Mouse (Mus musculus) thymus, adult 2 months (tissue): ENCODE results near the gene Snapc2.

ENCODE experiments used
- CTCF ChIP-seq: fragments of 200-500 bp; IDR thresholded peaks from 2 replicates; pipeline ENCODE4 v1.5.1; 2012; ENCODE audit warnings: mild to moderate bottlenecking, control low read depth, low read length, moderate library complexity, borderline replicate concordance; ENCODE audit not compliant: control insufficient read depth, poor library complexity, insufficient read depth; ENCODE audit errors: extremely low read depth
- POLR2A ChIP-seq: fragments of 200-500 bp; IDR thresholded peaks from 2 replicates; pipeline ENCODE4 v1.6.1; 2012; ENCODE audit warnings: mild to moderate bottlenecking, low read length, control low read depth, moderate library complexity; ENCODE audit not compliant: control insufficient read depth, poor library complexity, insufficient read depth; ENCODE audit errors: extremely low read depth

DNA sequence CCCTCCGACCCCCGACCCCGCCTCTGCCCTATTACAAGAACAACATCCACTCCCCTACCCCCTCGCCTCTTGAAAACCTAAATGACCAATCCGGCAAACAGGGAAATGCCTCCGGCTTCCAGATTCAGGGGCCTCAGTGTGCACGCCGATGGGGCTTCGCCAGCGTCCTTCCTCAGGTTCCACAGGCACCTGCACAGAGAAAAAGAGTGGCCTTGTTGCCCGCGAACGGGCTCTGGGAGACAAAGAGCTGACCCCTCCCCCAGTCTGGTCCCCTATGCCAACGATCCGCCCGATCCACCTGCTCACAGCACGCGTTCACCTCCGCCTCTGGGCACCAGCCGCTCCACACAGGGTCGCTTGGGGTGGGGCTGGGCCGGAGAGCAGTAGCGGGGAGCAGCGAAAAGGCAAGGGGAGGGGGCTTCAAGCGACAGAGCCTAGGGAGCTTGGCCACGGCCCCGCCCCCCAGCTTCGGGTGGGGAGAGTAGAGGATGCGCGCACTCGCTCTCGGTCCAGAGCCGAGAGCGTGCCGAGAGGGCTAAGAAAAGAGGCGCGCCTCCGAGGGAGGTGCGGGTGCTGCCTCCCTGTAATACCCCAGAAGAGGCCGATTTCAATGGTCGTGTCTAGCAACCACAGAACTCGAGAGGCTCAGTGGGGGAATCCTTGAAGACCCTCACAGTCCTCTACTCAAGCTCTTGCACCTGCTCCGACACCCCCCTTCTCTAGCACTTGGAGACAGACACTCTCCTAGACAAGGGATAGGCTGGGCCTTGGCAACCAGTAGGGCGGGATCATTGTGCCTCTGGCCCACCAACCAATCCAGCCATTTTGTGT lies 35.9 kb upstream of the Snapc2 start, which contains the start of gene Prr36:
- TF ChIP-seq POLR2A (no peak), CTCF (no peak)
